Mouse (Mus musculus) embryo, embryonic 10 days (tissue): ENCODE data around the gene Cct6b.
"Not testable (repeated sequence)": the region's sequence is repeated elsewhere in the genome, so short reads cannot be mapped to it uniquely, and the experiment has no call there.

ENCODE experiments used
- DNase-seq: peaks from one replicate; pipeline ENCODE4 v3.0.0-alpha.2; 2015; ENCODE audit warnings: low spot score

Cct6b gene

GRCm38 (mm10) chr11:82699865-82700410, 64.2 kb downstream of the Cct6b start:
- no peak for DNase-seq

GRCm38 (mm10) chr11:82695930-82696329, 68.2 kb downstream of the Cct6b start:
- DNase-seq, result no peak

GRCm38 (mm10) chr11:82694947-82695346, 69.2 kb downstream of the Cct6b start:
- not testable (repeated sequence) for DNase-seq

- DNase-seq, result no peak
Observed at GRCm38 (mm10) chr11:82692668-82693067, 71.5 kb downstream of the Cct6b start.

- DNase-seq, result no peak
Observed at GRCm38 (mm10) chr11:82690476-82690875, 73.6 kb downstream of the Cct6b start.

- DNase-seq, result no peak
Observed at GRCm38 (mm10) chr11:82687668-82688067, 76.5 kb downstream of the Cct6b start.

- no peak for DNase-seq
Observed at GRCm38 (mm10) chr11:82684676-82685075, 79.4 kb downstream of the Cct6b start.

GRCm38 (mm10) chr11:82683765-82684505, 80.2 kb downstream of the Cct6b start:
- peak; percentile 64 for DNase-seq

- DNase-seq, result no peak
Observed at GRCm38 (mm10) chr11:82678561-82678960, 85.6 kb downstream of the Cct6b start.
